Mouse (Mus musculus): ENCODE measurements at regions not wholly inside any gene's neighbourhood (a gene's known extent, or its start where the extent isn't known, plus 50 kb on each side); places are given as distances from the start of the nearest gene placed in this dataset.

DNA sequence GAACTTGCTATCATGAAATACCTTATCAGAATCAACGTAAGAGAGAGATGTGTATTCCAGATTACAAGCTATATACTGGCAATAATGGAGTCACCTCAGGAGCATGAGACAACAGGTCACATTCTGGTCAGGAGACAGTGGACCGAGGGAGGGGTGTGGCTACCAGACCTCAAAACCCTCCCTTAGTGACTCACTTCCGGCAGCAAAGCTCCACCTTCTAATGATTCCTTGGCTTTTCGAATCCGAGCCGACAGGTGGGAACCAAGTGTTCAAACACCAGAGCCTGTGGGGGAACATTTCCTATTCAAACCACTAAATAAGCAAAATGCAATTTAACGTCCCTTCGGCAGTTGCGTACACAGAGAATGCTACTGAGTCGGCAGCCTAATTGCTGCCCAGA lies 54.5 kb upstream of the Hif1a start:
- no peak for TF ChIP-seq POLR2A (IDR thresholded peaks at IDR 0.05; ENCODE audit: extremely low read depth, insufficient read depth, low read length)
- no peak for TF ChIP-seq CTCF (IDR thresholded peaks at IDR 0.05; ENCODE audit: low read depth, low read length)
